Mouse (Mus musculus) ES-Bruce4 (cell line): Measurements from ENCODE around the gene Urb1.

Source experiments
- CTCF ChIP-seq: IDR thresholded peaks from one replicate; pipeline ENCODE4 v1.8.1; 2011; ENCODE audit warnings: low read depth, low read length
- EP300 ChIP-seq: IDR thresholded peaks from 2 replicates; pipeline ENCODE4 v1.6.1; 2011; ENCODE audit warnings: low read depth, low read length; ENCODE audit not compliant: insufficient read depth
- POLR2A ChIP-seq: IDR thresholded peaks from one replicate; pipeline ENCODE4 v1.8.1; 2011; ENCODE audit warnings: low read length; ENCODE audit not compliant: insufficient read depth

DNA sequence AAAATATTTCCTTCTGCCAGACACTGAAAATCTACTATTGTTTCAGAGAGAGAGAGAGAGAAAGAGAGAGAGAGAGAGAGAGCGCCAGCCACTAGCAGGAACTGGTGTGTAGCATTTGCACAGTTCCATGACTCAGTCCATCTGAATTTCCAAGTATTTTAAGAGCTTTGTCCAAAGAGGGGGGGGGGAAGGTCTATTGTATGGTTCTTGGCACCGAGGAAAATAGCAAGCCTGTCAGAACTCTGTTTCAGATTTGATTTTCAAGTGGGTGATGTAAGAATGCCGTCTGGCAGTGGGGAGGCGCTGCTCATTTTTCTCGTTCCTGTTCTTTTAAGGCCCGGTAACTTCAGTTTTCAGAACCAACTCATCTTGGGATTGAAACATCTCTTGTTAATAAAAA, 34.8 kb upstream of the Urb1 start:
- TF ChIP-seq CTCF (no peak), EP300 (no peak), POLR2A (no peak)
